Mouse (Mus musculus) adrenal gland, adult (tissue): ENCODE results near the gene C9.
A peak's percentile ranks its signal among the peaks of the same experiment; 100 is the strongest.

Experiments
- DNase-seq, 2 experiments: peaks; one replicate each; pipeline ENCODE4 v3.0.0; 2022 to 2023; ENCODE audit warnings: low spot score in 1 of 2; ENCODE audit not compliant: inconsistent age in 2 of 2

Gene C9

DNA sequence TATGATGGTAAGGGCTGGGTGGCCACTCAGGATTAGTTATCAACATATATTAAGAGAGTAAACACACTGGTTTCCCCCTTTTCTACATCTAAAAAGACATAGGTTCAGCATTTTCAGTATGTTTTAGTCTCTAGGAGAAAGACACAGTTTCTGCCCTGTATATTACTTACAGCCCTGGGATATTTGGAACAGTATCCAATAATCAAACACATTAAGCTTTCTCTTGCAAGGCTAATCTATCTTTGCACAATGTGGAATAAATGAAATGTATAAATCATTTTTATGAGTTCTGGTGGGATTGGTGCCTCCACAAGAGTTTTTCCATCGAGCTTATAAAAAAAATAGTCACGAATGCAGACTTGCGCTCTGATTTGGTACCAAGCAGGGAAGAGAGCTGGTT is 24.3 kb downstream of the C9 start:
- no peak for DNase-seq

DNA sequence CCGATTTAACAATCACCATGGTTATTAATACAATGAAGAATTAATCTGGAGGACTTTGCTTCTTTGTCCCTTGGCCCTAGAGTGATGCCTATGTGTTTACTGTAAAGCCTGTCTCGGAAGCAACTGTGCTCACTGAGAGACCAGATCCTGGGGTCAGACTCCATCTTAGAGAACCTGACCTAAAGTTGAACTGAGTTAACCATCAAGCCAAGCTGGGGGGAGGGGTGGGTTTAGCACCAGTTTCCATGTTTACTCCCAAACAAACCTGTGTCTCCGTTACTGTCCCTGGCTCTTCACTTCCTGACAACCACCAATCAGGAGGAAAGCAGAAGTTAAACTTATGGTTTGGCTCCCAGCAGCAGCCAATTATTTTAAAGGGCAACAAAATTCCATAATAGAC is 38.4 kb downstream of the C9 start:
- DNase-seq, result no peak

DNA sequence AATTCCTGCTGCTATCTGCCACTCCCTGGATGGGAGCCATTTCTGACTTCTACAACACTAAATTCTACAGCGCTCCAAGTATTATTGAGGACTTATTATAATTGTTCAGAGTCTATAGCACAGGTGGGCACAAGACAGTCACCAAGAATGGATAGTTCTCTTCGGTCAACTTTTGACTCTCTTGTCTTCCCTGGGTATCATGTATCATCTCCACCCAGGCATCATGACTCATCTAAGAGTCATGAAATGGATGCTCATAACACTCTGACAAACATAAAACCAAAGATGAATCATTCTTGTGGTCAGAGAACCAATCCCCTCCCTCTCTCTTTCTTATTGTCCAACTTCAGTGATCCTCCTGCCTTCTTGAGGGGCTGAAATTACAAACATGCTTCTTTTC is 47.3 kb downstream of the C9 start:
- DNase-seq, result peak in 1 of 2 experiments; percentile 59

DNA sequence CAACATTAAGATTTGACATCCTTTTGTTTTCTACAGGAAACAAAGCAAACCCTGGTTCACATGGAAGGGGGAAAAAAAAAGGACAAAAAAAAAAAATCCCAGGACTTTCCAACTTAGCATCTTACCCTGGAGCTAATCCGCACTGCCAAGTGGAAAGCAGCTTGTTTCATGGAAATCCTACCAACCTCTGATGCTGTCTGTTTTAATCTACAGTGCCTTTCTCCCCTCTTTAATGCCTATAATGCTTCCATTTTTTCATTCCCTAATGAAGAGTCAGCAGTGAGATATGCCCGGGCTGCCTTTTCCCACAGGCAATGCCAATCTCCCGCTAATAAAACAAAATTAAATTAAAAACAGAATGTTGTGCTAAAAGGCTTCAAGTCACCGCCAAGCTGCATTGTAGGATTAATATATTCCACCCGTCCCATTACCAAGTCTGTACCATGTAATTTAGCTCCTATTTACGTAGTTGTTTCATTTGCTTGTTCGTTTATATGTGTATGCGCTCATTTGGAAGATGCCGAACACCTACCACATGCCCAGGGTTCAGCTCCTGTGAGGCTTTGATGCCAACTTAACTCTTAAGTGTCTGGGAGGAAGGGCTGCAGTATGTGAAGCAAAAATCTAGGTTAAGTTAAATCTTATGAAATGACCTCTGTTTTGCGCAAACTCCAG is 53.4 kb downstream of the C9 start:
- DNase-seq, result no peak

- peak; percentile 35 to 80 for DNase-seq
Measured at GRCm38 (mm10) chr15:6500787-6501186, 55.7 kb downstream of the C9 start.

- no peak for DNase-seq
Measured at GRCm38 (mm10) chr15:6517525-6517924, 72.4 kb downstream of the C9 start.

DNA sequence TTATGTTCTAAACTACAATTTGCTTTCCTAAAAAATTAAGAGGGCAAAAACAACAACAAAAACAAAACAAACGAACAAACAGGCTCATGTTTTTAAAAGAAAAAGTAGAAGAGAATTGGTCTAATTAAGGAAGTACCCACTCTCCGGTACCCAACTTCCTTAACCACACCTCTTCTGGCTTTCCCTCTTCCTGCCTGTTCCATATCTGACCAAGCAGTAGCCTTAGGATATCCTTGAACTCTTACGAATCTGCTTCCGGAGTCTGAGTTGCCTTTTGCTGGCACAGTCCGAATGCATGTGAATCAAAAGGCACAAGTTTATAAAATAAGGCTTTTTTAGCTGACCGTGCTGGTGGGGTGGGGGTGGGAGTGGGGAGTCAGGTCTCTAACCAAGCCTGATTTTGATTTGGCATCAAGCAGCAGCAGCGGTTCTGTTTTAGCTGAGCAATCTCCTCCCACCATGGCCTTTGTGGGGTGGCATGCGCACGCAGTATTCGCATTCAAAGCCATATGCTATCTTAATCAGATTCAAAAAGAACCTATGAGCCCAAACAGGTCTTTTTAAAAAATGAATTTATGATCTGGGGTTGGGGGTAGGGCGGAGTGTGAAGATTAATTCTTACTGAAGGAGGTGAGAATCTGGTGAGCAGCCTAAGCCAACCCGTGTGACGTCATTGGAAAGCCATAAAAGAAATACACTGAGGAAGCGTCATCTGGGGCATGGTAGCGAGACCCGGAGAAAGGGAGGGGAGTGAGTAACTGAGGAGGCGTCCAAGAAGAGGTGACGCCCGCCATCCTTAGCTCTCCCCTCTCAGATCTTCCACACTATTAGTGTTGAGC is 74.5 kb downstream of the C9 start:
- no peak for DNase-seq

- DNase-seq, result no peak
Measured at GRCm38 (mm10) chr15:6520505-6521155, 75.5 kb downstream of the C9 start.

DNA sequence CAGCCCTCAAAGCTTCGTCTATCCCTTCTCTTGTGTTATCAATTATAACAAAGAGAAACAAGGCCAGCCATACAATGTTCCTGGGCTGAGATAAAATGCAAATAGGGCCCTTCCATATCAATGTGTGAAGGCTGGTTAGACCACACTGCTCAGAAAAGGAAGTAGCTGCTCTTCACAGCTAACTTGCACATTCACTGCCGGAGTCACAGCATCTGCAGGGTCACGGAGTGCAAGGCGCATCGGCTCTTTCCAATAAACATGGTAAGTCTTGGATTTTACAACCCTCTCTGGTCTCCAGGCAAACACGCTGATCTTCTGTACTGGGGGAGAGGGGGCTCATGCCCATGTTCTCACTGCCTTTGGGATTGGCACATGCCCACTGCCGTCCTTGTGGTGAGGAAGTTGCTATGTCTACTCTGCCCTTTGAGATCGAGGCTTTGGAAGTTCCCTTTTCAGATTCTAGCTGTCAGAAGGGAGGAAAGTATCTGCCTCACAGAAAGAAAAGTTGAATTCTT is 77.6 kb downstream of the C9 start, which contains the start of gene Fyb:
Gene Fyb (plus strand): TSS at position 201 of the 515 bp plus-strand sequence.
- peak in 1 of 2 experiments; percentile 39 for DNase-seq

DNA sequence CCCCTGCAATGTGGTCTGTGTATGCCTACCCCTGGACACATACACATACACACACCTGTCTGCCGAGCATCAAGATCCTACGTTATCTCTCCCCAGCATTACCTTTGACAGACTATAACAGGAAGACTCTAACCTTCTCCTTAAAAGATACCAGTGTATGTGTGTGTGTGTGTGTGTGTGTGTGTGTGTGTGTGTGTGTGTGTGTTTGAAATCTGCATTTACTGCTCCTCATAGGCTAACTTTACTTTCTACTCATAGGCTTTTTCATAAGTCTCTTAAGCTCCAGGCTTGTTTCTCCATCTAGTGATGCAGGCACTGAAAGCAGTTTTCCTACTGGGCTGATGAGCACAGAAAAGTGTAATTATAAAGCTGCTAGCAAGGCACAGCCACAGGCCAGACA is 79.7 kb downstream of the C9 start:
- DNase-seq, result no peak

DNA sequence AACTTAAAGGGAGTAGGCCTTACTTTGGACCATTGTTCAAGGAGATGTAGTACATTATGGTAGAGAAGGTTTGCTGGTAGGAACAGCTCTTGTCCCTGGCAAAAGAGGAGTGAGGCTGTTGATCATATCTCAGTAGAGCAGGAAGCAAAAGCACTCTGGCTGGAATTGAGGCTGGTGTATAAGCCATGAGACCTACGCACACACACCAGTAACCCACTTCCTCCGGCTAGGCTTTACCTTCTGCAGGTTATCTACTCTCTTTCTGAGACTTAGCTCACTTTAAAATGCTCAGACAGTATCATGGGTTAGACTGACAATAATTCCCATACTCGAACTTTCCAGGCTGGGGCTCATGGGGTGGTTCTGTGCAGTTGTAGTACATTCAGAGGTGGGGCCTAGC is 80.3 kb downstream of the C9 start:
- DNase-seq, result no peak

- no peak for DNase-seq
Measured at GRCm38 (mm10) chr15:6533858-6534343, 88.8 kb downstream of the C9 start.

DNA sequence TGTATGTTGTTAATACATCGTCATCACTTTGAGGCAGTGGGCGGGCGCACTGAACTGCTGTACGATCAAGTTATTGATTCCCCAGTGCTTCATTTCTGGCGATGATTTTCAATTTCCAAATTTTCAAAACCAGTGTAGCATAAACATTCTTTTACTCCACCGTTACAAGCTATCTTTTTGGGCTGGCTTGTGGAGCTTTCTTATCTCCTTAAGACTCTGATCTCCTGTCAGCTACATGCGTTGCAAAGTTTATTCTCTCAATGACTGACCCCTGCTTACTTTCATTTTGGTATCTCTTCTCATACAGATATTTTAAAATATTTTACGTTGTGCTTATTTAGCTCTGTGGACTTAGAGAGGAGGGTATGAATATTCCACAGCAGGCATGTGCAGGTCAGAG is 89.5 kb downstream of the C9 start:
- DNase-seq, result no peak

DNA sequence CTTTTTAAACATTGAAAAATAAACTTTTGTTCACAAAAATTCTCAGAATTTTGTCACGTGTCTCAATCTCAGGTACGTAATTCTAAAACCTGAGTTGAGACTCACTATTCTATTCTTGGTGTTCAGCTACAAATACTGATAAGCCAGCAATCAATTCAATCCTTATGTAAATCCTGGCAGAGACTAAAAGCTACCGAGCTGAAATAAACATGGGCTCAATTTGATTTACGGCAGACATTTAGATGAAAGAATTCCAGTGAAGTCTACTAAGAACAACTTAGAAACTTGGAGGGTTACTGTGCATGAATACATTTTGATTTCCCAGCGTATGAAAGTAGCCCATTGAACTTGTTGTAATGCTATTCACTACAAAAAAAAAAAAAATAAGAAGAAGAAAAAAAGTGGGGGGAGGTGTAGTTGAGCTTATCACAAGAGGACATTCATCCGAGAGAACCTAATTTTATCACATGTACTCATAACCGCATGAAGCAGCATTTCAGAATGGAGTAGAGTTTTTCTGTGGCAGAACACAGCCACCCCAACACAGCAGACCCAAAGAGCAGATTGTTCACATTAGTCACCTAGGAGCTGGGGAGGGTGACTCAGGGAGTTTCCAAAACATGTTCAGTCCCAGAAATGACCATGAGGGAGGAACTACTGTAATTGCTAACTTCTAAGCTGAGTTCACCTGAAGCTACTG is 94.7 kb downstream of the C9 start:
- peak; percentile 61 to 64 for DNase-seq
